Mouse (Mus musculus): Measurements from ENCODE around the gene Apol7c. TPM values are rescaled to one million over a fixed set of nuclear protein-coding genes. Genes with fewer than 3 reads are reported as not detected.

Apol7c gene
- polyA plus RNA-seq (2012; rRNA removed), result 0.04 and 0.06 TPM in 2 replicates

DNA sequence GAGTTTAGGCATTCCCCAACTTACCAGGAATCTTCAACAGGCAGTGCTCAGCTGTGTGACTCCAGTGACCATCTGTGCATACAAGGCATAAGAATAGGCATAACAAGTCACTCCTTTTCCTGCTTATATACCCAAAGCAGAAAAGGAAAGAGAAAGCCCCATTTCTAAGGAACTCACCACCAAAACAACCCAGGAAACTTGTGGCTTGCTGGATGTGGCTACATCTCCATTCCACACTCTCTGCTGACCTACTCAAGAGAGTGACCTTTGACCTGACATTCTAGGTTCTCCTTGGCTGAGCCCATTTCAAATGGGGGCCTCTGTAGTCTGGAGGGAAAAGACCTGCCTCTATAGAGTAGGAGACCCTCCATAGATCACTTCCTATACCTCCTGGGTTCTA is at the start of gene Apol7c:
Apol7c (minus strand) TSS at position 101 of the 400 bp plus-strand sequence.

GRCm38 (mm10) chr15:77561792-77562191 is 28.7 kb upstream of the Apol7c start, which contains the start of gene 1700025B11Rik:
1700025B11Rik (minus strand) TSS chr15:77561892.

GRCm38 (mm10) chr15:77507966-77508365 is 25.1 kb downstream of the Apol7c start, which contains the start of gene Apol11a:
Apol11a (plus strand) TSS chr15:77508271.

DNA sequence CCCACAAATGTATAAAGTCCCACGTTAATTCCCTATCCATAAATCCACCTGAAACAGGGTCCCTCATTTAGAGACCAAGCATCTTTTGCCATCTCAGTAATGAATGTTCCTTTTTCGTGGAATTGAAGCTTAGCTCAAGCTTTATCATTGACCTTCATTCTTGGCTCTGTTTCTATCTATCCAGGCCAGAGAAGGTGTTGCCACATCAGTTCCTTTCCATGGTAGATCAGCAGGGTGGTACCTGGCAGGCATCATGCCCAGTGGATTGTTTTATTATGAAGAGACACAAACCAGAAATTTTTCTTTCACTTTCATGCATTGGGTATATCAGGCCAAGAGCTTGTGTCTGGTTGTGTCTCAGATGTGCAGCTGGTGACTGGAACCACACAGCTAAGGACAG is 56.4 kb downstream of the Apol7c start, which contains the start of gene Apol10a:
Apol10a (plus strand) TSS at position 355 of the 400 bp plus-strand sequence.

Other genes starting within 250 kb of the Apol7c start
- gene Rbfox2, start 226.3 kb downstream of the Apol7c start, polyA plus RNA-seq (2012; rRNA removed), result 312 and 317 TPM in 2 replicates
- 0.25 TPM in 1 of 2 replicates, not detected in the other for gene Apol7a, start 134.2 kb downstream of the Apol7c start, polyA plus RNA-seq (2012; rRNA removed)
- gene Apol9a, start 122.2 kb downstream of the Apol7c start, polyA plus RNA-seq (2012; rRNA removed), result 0.10 TPM in 2 replicates
- 0.04 TPM in 1 of 2 replicates, not detected in the other for gene Apol7b, start 85.8 kb downstream of the Apol7c start, polyA plus RNA-seq (2012; rRNA removed)
- not detected in 2 replicates for gene Apol10a, start 56.3 kb downstream of the Apol7c start, polyA plus RNA-seq (2012; rRNA removed)
- gene Apol11a, start 25.0 kb downstream of the Apol7c start, polyA plus RNA-seq (2012; rRNA removed), result not detected in 2 replicates
- gene 1700025B11Rik, start 28.6 kb upstream of the Apol7c start, polyA plus RNA-seq (2012; rRNA removed), result not detected in 2 replicates
- gene Apol10b, start 62.8 kb upstream of the Apol7c start, polyA plus RNA-seq (2012; rRNA removed), result 0.09 and 0.13 TPM in 2 replicates
- not detected in 2 replicates for gene Gm36245, start 65.9 kb upstream of the Apol7c start, polyA plus RNA-seq (2012; rRNA removed)
- gene Apol11b, start 110.0 kb upstream of the Apol7c start, polyA plus RNA-seq (2012; rRNA removed), result not detected in 2 replicates
- 0.05 TPM in 1 of 2 replicates, not detected in the other for gene Apol7e, start 165.5 kb upstream of the Apol7c start, polyA plus RNA-seq (2012; rRNA removed)
- 0.12 and 0.20 TPM in 2 replicates for gene Apol9b, start 195.7 kb upstream of the Apol7c start, polyA plus RNA-seq (2012; rRNA removed)
- 0.16 and 0.88 TPM in 2 replicates for gene Apol8, start 223.7 kb upstream of the Apol7c start, polyA plus RNA-seq (2012; rRNA removed)